12 mouse cellular contexts compared by ENCODE assay signal in the genomic region with DNA sequence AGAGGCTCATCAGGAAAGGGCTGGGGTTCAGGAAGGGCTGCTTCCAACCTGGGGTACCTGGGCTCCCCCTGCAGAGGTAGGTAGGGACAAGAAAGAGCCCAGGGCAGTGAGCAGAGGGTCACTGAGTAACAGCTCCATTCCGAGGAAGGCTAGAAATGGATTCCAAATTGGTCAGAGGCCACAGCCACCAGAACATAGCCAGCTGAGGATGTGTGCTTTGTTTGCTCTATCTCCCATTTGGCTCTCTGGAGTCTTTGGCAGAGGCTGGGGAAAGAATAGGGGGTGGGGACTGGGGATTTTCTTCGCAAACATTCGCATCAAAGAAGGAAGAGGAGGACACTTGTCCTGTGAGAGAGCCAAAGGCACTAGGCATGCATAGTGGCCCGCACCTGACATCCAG. TPM values are rescaled to one million over a fixed set of nuclear protein-coding genes. Genes with fewer than 3 reads are reported as not detected.
DNase-seq lines count a peak whose midpoint lies in the region; ATAC-seq lines count a peak whose summit lies in the region.
"Had no signal": no experiment of that assay in that cellular context is flagged by ENCODE, and none has a peak within 500 bp of the region (broad histone marks: within the 10 kb centered on the region; RNA-seq: fewer than 3 reads in every experiment).

No protein-coding gene starts in this region.

- peaks cover 23% of the 10 kb centered on the region; the same call in 1 of the 2 replicates for H3K27me3 ChIP-seq in hindbrain, embryonic 10.5 days (ENCODE audit: insufficient read depth, poor library complexity, severe bottlenecking)
- no peaks in the 10 kb centered on the region for H3K27me3 ChIP-seq in hindbrain, embryonic 14.5 days (ENCODE audit: control insufficient read depth, insufficient read depth, low read length)
- no peaks in the 10 kb centered on the region for H3K27me3 ChIP-seq in heart, embryonic 14.5 days (ENCODE audit: control insufficient read depth, insufficient read depth, low read length)
- H3K27me3 ChIP-seq in limb, embryonic 15.5 days: no peaks in the 10 kb centered on the region

- DNase-seq in hindbrain, embryonic 10.5 days (ENCODE audit: low spot score): no peak
- DNase-seq in hindbrain, embryonic 14.5 days (ENCODE audit: low spot score): no peak
- DNase-seq in urinary bladder, postnatal 10 days (ENCODE audit: low spot score): no peak
- no peak for DNase-seq in right cerebral cortex, postnatal 36 days (ENCODE audit: low spot score in 2 of 2)
- no peak for DNase-seq in thymus, postnatal 14 days
- DNase-seq: thymus, adult 2 months had no signal

- 56% methylated on average over 4 of the region's 4 CpGs for WGBS in hindbrain, embryonic 10.5 days
- WGBS in hindbrain, embryonic 14.5 days: 59% methylated on average over 4 of the region's 4 CpGs
- 38% methylated on average over 4 of the region's 4 CpGs for WGBS in heart, embryonic 14.5 days
- 61% methylated on average over 4 of the region's 4 CpGs for WGBS in limb, embryonic 15.5 days

- no peak for ATAC-seq in hindbrain, embryonic 14.5 days (ENCODE audit: low FRiP score)
- no peak for ATAC-seq in heart, embryonic 14.5 days (ENCODE audit: insufficient number of reproducible peaks, insufficient read depth, low FRiP score, low read depth)
- no peak for ATAC-seq in limb, embryonic 15.5 days (ENCODE audit: insufficient number of reproducible peaks, low FRiP score, low TSS enrichment, low read depth)
- ATAC-seq: forebrain, embryonic 14.5 days had no signal

- H3K4me2 ChIP-seq in hindbrain, embryonic 14.5 days (replicated peaks): no peak overlapping the region
- H3K4me2 ChIP-seq in heart, embryonic 14.5 days (ENCODE audit: low read length): no peak overlapping the region
- no peak overlapping the region for H3K4me2 ChIP-seq in limb, embryonic 15.5 days
- H3K4me2 ChIP-seq: lung, embryonic 14.5 days; neural tube, embryonic 13.5 days had no signal

- no peak overlapping the region for H3K9ac ChIP-seq in hindbrain, embryonic 14.5 days
- H3K9ac ChIP-seq in heart, embryonic 14.5 days (ENCODE audit: low read length): no peak overlapping the region
- no peak overlapping the region for H3K9ac ChIP-seq in limb, embryonic 15.5 days
- H3K9ac ChIP-seq: lung, embryonic 14.5 days; neural tube, embryonic 13.5 days had no signal

- H3K36me3 ChIP-seq in hindbrain, embryonic 10.5 days: no peaks in the 10 kb centered on the region
- peaks cover 5% of the 10 kb centered on the region; the same call in 1 of the 2 replicates for H3K36me3 ChIP-seq in hindbrain, embryonic 14.5 days (replicated peaks; ENCODE audit: control insufficient read depth, insufficient read depth)
- no peaks in the 10 kb centered on the region for H3K36me3 ChIP-seq in heart, embryonic 14.5 days (ENCODE audit: control insufficient read depth, insufficient read depth, low read length)
- no peaks in the 10 kb centered on the region for H3K36me3 ChIP-seq in limb, embryonic 15.5 days
- H3K36me3 ChIP-seq: neural tube, embryonic 13.5 days had no signal

- no peaks in the 10 kb centered on the region for H3K9me3 ChIP-seq in hindbrain, embryonic 10.5 days
- H3K9me3 ChIP-seq in hindbrain, embryonic 14.5 days (ENCODE audit: control insufficient read depth, low read length): no peaks in the 10 kb centered on the region
- no peaks in the 10 kb centered on the region for H3K9me3 ChIP-seq in heart, embryonic 14.5 days (ENCODE audit: control insufficient read depth, low read length)
- no peaks in the 10 kb centered on the region for H3K9me3 ChIP-seq in limb, embryonic 15.5 days
- H3K9me3 ChIP-seq: neural tube, embryonic 13.5 days had no signal

- no peak overlapping the region for H3K4me3 ChIP-seq in hindbrain, embryonic 10.5 days
- H3K4me3 ChIP-seq in hindbrain, embryonic 14.5 days (replicated peaks; ENCODE audit: low read length): no peak overlapping the region
- peak overlapping the region; percentile 39 for H3K4me3 ChIP-seq in brown adipose tissue, adult 24 weeks (ENCODE audit: insufficient read depth, low read depth, low read length)
- H3K4me3 ChIP-seq in heart, embryonic 14.5 days (ENCODE audit: control insufficient read depth in 1 of 2, insufficient read depth in 1 of 2, low read depth in 1 of 2, low read length in 2 of 2): no peak overlapping the region
- H3K4me3 ChIP-seq in limb, embryonic 15.5 days: no peak overlapping the region
- H3K4me3 ChIP-seq: neural tube, embryonic 13.5 days had no signal

- H3K27ac ChIP-seq in hindbrain, embryonic 10.5 days: peak overlapping the region; percentile 66; the same call in 1 of the 2 replicates
- no peak overlapping the region for H3K27ac ChIP-seq in hindbrain, embryonic 14.5 days
- peak overlapping the region; percentile 100 for H3K27ac ChIP-seq in brown adipose tissue, adult 24 weeks (replicated peaks; ENCODE audit: low read depth, low read length)
- peak overlapping the region; percentile 81 to 90 for H3K27ac ChIP-seq in heart, embryonic 14.5 days (replicated peaks in 1 of 2; ENCODE audit: control insufficient read depth in 1 of 2, insufficient read depth in 1 of 2, low read depth in 2 of 2, low read length in 2 of 2)
- H3K27ac ChIP-seq in limb, embryonic 15.5 days: 0 out of 2 replicates have a peak overlapping the region, but pooled peaks have one; percentile 12
- H3K27ac ChIP-seq: neural tube, embryonic 13.5 days had no signal

- H3K4me1 ChIP-seq in hindbrain, embryonic 10.5 days (replicated peaks): peaks cover 7% of the 10 kb centered on the region; the same call in 1 of the 2 replicates
- no peaks in the 10 kb centered on the region for H3K4me1 ChIP-seq in hindbrain, embryonic 14.5 days (replicated peaks; ENCODE audit: control insufficient read depth, insufficient read depth, low read length)
- peaks cover 35% of the 10 kb centered on the region for H3K4me1 ChIP-seq in brown adipose tissue, adult 24 weeks (ENCODE audit: control insufficient read depth, insufficient read depth, insufficient read length, low read length)
- peaks cover 0 to 7% of the 10 kb centered on the region in 2 experiments; a peak in 1 of 4 replicates for H3K4me1 ChIP-seq in heart, embryonic 14.5 days (ENCODE audit: control insufficient read depth in 2 of 2, insufficient read depth in 2 of 2, low read length in 2 of 2)
- 0 out of 2 replicates have a peak, but pooled peaks cover 4% of the 10 kb centered on the region for H3K4me1 ChIP-seq in limb, embryonic 15.5 days
- H3K4me1 ChIP-seq: neural tube, embryonic 13.5 days had no signal

RNA-seq across cellular contexts. Expression of a gene that starts 10.6 kb away (rescaled TPM):
- 0.12 and 0.35 TPM in 2 replicates for polyA plus RNA-seq in hindbrain, embryonic 10.5 days (2016; fragmentation: Nextera tagmentation; extraction: Ambion mirVana)
- 0.27 TPM in 1 of 2 replicates, not detected in the other for polyA plus RNA-seq in hindbrain, embryonic 14.5 days (2014; fragmentation: Nextera tagmentation; extraction: Ambion mirVana)
- polyA plus RNA-seq in brown adipose tissue, adult 24 weeks (2012; ENCODE audit: insufficient read depth, insufficient read length, missing spikeins): 37.7 and 46.4 TPM in 2 replicates
- 4.2 and 4.8 TPM in 2 replicates for polyA plus RNA-seq in heart, embryonic 14.5 days (2014; fragmentation: Nextera tagmentation; extraction: Ambion mirVana)
- 2.2 and 2.4 TPM in 2 replicates for polyA plus RNA-seq in limb, embryonic 15.5 days (2015; fragmentation: Nextera tagmentation; extraction: Ambion mirVana)
- polyA plus RNA-seq: forebrain, embryonic 14.5 days had no signal

RNA-seq across cellular contexts. Expression of a gene that starts 23.7 kb away (rescaled TPM):
- 14.4 and 27.4 TPM in 2 replicates for polyA plus RNA-seq in hindbrain, embryonic 10.5 days (2016; fragmentation: Nextera tagmentation; extraction: Ambion mirVana)
- polyA plus RNA-seq in hindbrain, embryonic 14.5 days (2014; fragmentation: Nextera tagmentation; extraction: Ambion mirVana): 53.5 and 57.2 TPM in 2 replicates
- polyA plus RNA-seq in brown adipose tissue, adult 24 weeks (2012; ENCODE audit: insufficient read depth, insufficient read length, missing spikeins): 0.54 and 0.87 TPM in 2 replicates
- 2.9 and 3.3 TPM in 2 replicates for polyA plus RNA-seq in heart, embryonic 14.5 days (2014; fragmentation: Nextera tagmentation; extraction: Ambion mirVana)
- polyA plus RNA-seq in limb, embryonic 15.5 days (2015; fragmentation: Nextera tagmentation; extraction: Ambion mirVana): 5.8 and 6.0 TPM in 2 replicates

RNA-seq across cellular contexts. Expression of a gene that starts 36.4 kb away (rescaled TPM):
- 12.8 and 18.6 TPM in 2 replicates for polyA plus RNA-seq in hindbrain, embryonic 10.5 days (2016; fragmentation: Nextera tagmentation; extraction: Ambion mirVana)
- 24.3 and 24.6 TPM in 2 replicates for polyA plus RNA-seq in hindbrain, embryonic 14.5 days (2014; fragmentation: Nextera tagmentation; extraction: Ambion mirVana)
- polyA plus RNA-seq in brown adipose tissue, adult 24 weeks (2012; ENCODE audit: insufficient read depth, insufficient read length, missing spikeins): 3.7 and 7.0 TPM in 2 replicates
- polyA plus RNA-seq in heart, embryonic 14.5 days (2014; fragmentation: Nextera tagmentation; extraction: Ambion mirVana): 6.0 and 6.8 TPM in 2 replicates
- polyA plus RNA-seq in limb, embryonic 15.5 days (2015; fragmentation: Nextera tagmentation; extraction: Ambion mirVana): 7.5 and 8.8 TPM in 2 replicates

RNA-seq across cellular contexts. Expression of a gene that starts 49.2 kb away (rescaled TPM):
- not detected in 2 replicates for polyA plus RNA-seq in hindbrain, embryonic 10.5 days (2016; fragmentation: Nextera tagmentation; extraction: Ambion mirVana)
- polyA plus RNA-seq in hindbrain, embryonic 14.5 days (2014; fragmentation: Nextera tagmentation; extraction: Ambion mirVana): not detected in 2 replicates
- polyA plus RNA-seq in brown adipose tissue, adult 24 weeks (2012; ENCODE audit: insufficient read depth, insufficient read length, missing spikeins): not detected in 2 replicates
- polyA plus RNA-seq in heart, embryonic 14.5 days (2014; fragmentation: Nextera tagmentation; extraction: Ambion mirVana): not detected in 2 replicates
- not detected in 2 replicates for polyA plus RNA-seq in limb, embryonic 15.5 days (2015; fragmentation: Nextera tagmentation; extraction: Ambion mirVana)
- polyA plus RNA-seq: forebrain, embryonic 14.5 days; lung, embryonic 14.5 days; neural tube, embryonic 13.5 days had no signal

RNA-seq across cellular contexts. Expression of a gene that starts 55.7 kb away (rescaled TPM):
- polyA plus RNA-seq in hindbrain, embryonic 10.5 days (2016; fragmentation: Nextera tagmentation; extraction: Ambion mirVana): 0.50 and 0.97 TPM in 2 replicates
- 4.3 and 4.4 TPM in 2 replicates for polyA plus RNA-seq in hindbrain, embryonic 14.5 days (2014; fragmentation: Nextera tagmentation; extraction: Ambion mirVana)
- polyA plus RNA-seq in brown adipose tissue, adult 24 weeks (2012; ENCODE audit: insufficient read depth, insufficient read length, missing spikeins): not detected in 2 replicates
- polyA plus RNA-seq in heart, embryonic 14.5 days (2014; fragmentation: Nextera tagmentation; extraction: Ambion mirVana): not detected in 2 replicates
- polyA plus RNA-seq in limb, embryonic 15.5 days (2015; fragmentation: Nextera tagmentation; extraction: Ambion mirVana): not detected in 2 replicates
- polyA plus RNA-seq: forebrain, embryonic 14.5 days; lung, embryonic 14.5 days; neural tube, embryonic 13.5 days had no signal
